18 mouse cellular contexts compared by ENCODE assay signal in the genomic region with DNA sequence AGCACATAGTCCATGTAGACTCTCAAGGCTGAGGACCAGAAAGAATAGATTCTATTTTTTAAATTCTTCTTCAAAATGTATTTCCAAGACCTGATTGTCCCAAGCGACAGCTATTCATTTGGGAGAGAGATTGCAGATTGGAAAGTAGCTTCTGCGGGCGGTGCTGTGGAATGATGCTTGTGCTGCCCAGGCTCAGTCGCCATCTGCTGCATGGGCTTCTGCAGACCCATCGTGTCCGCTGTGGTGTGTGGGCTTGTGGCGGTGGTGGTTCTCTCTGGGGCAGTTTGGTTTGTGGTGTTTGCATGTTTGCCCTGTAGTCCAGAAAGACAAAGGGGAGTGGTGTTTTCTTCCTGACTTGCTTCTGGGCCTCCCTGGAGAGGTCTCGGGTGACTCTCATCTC.
"Had no signal": no experiment of that assay in that cellular context is flagged by ENCODE, and none has a peak within 500 bp of the region (broad histone marks: within the 10 kb centered on the region; RNA-seq: fewer than 3 reads in every experiment).

No protein-coding gene starts in this region.

- H3K27ac ChIP-seq: midbrain, embryonic 10.5 days; midbrain, embryonic 12.5 days; neural tube, embryonic 13.5 days; neural tube, embryonic 15.5 days had no signal

- DNase-seq: lung, adult 18-20 months; lung, embryonic 14.5 days; lung, postnatal 10 days; lung, postnatal 4 days; midbrain, embryonic 14.5 days; retina, postnatal 1 day; right cerebral cortex, postnatal 25 days; right cerebral cortex, postnatal 4 days; spleen, adult 18-20 months; thymus, adult 18-20 months; thymus, postnatal 14 days; thymus, postnatal 36 days had no signal

- ATAC-seq: midbrain, embryonic 16.5 days had no signal

- H3K4me3 ChIP-seq: midbrain, embryonic 10.5 days; midbrain, embryonic 12.5 days; myocyte; neural tube, embryonic 13.5 days; neural tube, embryonic 15.5 days had no signal
